Mouse (Mus musculus) gonadal fat pad, adult 2 months (tissue): ENCODE measurements around the gene Limch1. TPM values are rescaled to one million over a fixed set of nuclear protein-coding genes. Genes with fewer than 3 reads are reported as not detected.

Experiments
- DNase-seq: peaks from one replicate; pipeline ENCODE4 v3.0.0-alpha.2; 2012; ENCODE audit warnings: low read depth
- polyA plus RNA-seq: library from polyadenylated mRNA; depleted of rRNA; stranded (reverse); fragments of >200 nt; gene quantifications from 2 replicates; pipeline ENCODE4 v1.2.3, GENCODE M21; 2012

Gene Limch1
- polyA plus RNA-seq, 1 experiment, result 11.7 TPM

GRCm38 (mm10) chr5:66785995-66786620 is 40.5 kb downstream of the Limch1 start:
- DNase-seq, result no peak

GRCm38 (mm10) chr5:66786621-66787061 is 41.0 kb downstream of the Limch1 start:
- DNase-seq, result no peak

GRCm38 (mm10) chr5:66789041-66789440 is 43.4 kb downstream of the Limch1 start:
- DNase-seq, result no peak

- DNase-seq, result no peak
These were observed 45.5 kb downstream of the Limch1 start for GRCm38 (mm10) chr5:66791161-66791560.

- DNase-seq, result no peak
These were observed 47.6 kb downstream of the Limch1 start for GRCm38 (mm10) chr5:66793251-66793650.

GRCm38 (mm10) chr5:66797326-66797725 is 51.7 kb downstream of the Limch1 start:
- DNase-seq, result no peak

GRCm38 (mm10) chr5:66798135-66798534 is 52.5 kb downstream of the Limch1 start:
- no peak for DNase-seq

GRCm38 (mm10) chr5:66798591-66799003 is 53.0 kb downstream of the Limch1 start:
- no peak for DNase-seq

GRCm38 (mm10) chr5:66800243-66800642 is 54.6 kb downstream of the Limch1 start:
- DNase-seq, result no peak

GRCm38 (mm10) chr5:66800977-66801376 is 55.4 kb downstream of the Limch1 start:
- DNase-seq, result no peak

- DNase-seq, result no peak
These were observed 56.6 kb downstream of the Limch1 start for GRCm38 (mm10) chr5:66802196-66802595.

GRCm38 (mm10) chr5:66806335-66806734 is 60.7 kb downstream of the Limch1 start:
- DNase-seq, result no peak

- DNase-seq, result no peak
These were observed 62.1 kb downstream of the Limch1 start for GRCm38 (mm10) chr5:66807737-66808136.

- DNase-seq, result no peak
These were observed 63.5 kb downstream of the Limch1 start for GRCm38 (mm10) chr5:66809016-66809570.

- no peak for DNase-seq
These were observed 64.8 kb downstream of the Limch1 start for GRCm38 (mm10) chr5:66810396-66810795.

GRCm38 (mm10) chr5:66814674-66815073 is 69.0 kb downstream of the Limch1 start:
- DNase-seq, result no peak

- DNase-seq, result no peak
These were observed 70.2 kb downstream of the Limch1 start for GRCm38 (mm10) chr5:66815877-66816276.

- DNase-seq, result no peak
These were observed 71.1 kb downstream of the Limch1 start for GRCm38 (mm10) chr5:66816751-66817150.

GRCm38 (mm10) chr5:66817184-66817956 is 71.7 kb downstream of the Limch1 start:
- DNase-seq, result no peak

GRCm38 (mm10) chr5:66822500-66823205 is 77.0 kb downstream of the Limch1 start:
- no peak for DNase-seq

- no peak for DNase-seq
These were observed 80.0 kb downstream of the Limch1 start for GRCm38 (mm10) chr5:66825586-66825985.

- DNase-seq, result no peak
These were observed 81.2 kb downstream of the Limch1 start for GRCm38 (mm10) chr5:66826844-66827243.
